Mouse (Mus musculus) erythroblast, embryonic 14.5 days (primary cell): Measurements from ENCODE around the gene Irf2.

Source experiments
- GATA1 ChIP-seq: IDR thresholded peaks from 2 replicates; pipeline ENCODE4 v1.6.1; 2012; ENCODE audit warnings: low read length, inconsistent platforms, mixed read lengths
- TAL1 ChIP-seq: IDR thresholded peaks from 3 replicates; pipeline ENCODE4 v1.6.1; 2012; ENCODE audit warnings: low read length, inconsistent platforms, mixed read lengths

- TF ChIP-seq GATA1 (no peak), TAL1 (no peak)
Measured at GRCm38 (mm10) chr8:46755731-46756333, 16.3 kb downstream of the Irf2 start.
